Mouse (Mus musculus) urinary bladder, postnatal 25 days (tissue): ENCODE data around the gene Ccdc51.

ENCODE experiments used
- DNase-seq: peaks from one replicate; pipeline ENCODE4 v3.0.0; 2022; ENCODE audit warnings: low spot score

The Ccdc51 gene

GRCm38 (mm10) chr9:109082124-109082800, at the start of gene Ccdc51, which contains the start of gene Tma7:
Gene Ccdc51 (plus strand): TSS chr9:109082493.
Gene Tma7 (minus strand): TSS chr9:109082587.
- peak; percentile 68 for DNase-seq

GRCm38 (mm10) chr9:109038086-109038895, 44.0 kb upstream of the Ccdc51 start, which contains the start of gene Shisa5:
Gene Shisa5 (plus strand): TSS chr9:109038565.
- DNase-seq: peak; percentile 84

- peak; percentile 51 for DNase-seq
Measured at GRCm38 (mm10) chr9:109038901-109039364, 43.4 kb upstream of the Ccdc51 start.

GRCm38 (mm10) chr9:109039681-109040080, 42.6 kb upstream of the Ccdc51 start:
- DNase-seq: no peak

GRCm38 (mm10) chr9:109040216-109040615, 42.1 kb upstream of the Ccdc51 start:
- no peak for DNase-seq

GRCm38 (mm10) chr9:109040906-109041305, 41.4 kb upstream of the Ccdc51 start:
- DNase-seq: no peak

GRCm38 (mm10) chr9:109041351-109041750, 40.9 kb upstream of the Ccdc51 start:
- no peak for DNase-seq

- DNase-seq: peak; percentile 47
Measured at GRCm38 (mm10) chr9:109046306-109046705, 36.0 kb upstream of the Ccdc51 start.

GRCm38 (mm10) chr9:109049316-109049715, 33.0 kb upstream of the Ccdc51 start:
- no peak for DNase-seq

- DNase-seq: no peak
Measured at GRCm38 (mm10) chr9:109049996-109050673, 32.2 kb upstream of the Ccdc51 start.

- no peak for DNase-seq
Measured at GRCm38 (mm10) chr9:109050674-109050997, 31.7 kb upstream of the Ccdc51 start.

- DNase-seq: no peak
Measured at GRCm38 (mm10) chr9:109051011-109051501, 31.2 kb upstream of the Ccdc51 start.

- no peak for DNase-seq
Measured at GRCm38 (mm10) chr9:109051651-109052489, 30.4 kb upstream of the Ccdc51 start.

GRCm38 (mm10) chr9:109052490-109053260, 29.6 kb upstream of the Ccdc51 start:
- no peak for DNase-seq

- DNase-seq: no peak
Measured at GRCm38 (mm10) chr9:109053366-109053765, 28.9 kb upstream of the Ccdc51 start.

GRCm38 (mm10) chr9:109053851-109054250, 28.4 kb upstream of the Ccdc51 start:
- DNase-seq: no peak

GRCm38 (mm10) chr9:109054712-109055111, 27.6 kb upstream of the Ccdc51 start:
- DNase-seq: peak; percentile 49

GRCm38 (mm10) chr9:109055271-109056030, 26.8 kb upstream of the Ccdc51 start:
- DNase-seq: no peak

GRCm38 (mm10) chr9:109056081-109056690, 26.1 kb upstream of the Ccdc51 start:
- DNase-seq: no peak
